Mouse (Mus musculus) adrenal gland, postnatal 4 days (tissue): ENCODE results near the gene Creld1. TPM values are rescaled to one million over a fixed set of nuclear protein-coding genes. Genes with fewer than 3 reads are reported as not detected.
A peak's percentile ranks its signal among the peaks of the same experiment; 100 is the strongest.

Experiments
- DNase-seq, 2 experiments: peaks; one replicate each; pipeline ENCODE4 v3.0.0; 2021 to 2022; ENCODE audit warnings: low spot score in 2 of 2, mixed read lengths in 2 of 2
- long read RNA-seq, 2 experiments: library from polyadenylated mRNA; stranded (forward); transcript quantifications; one replicate each; pipeline ENCODE4 v2.0.0; 2021
- total RNA-seq, 2 experiments: library from RNA; stranded (reverse); gene quantifications; 2 replicates each; pipeline ENCODE4 v1.2.3; 2021

Gene Creld1
- total RNA-seq = 10 to 100 TPM; 40.6 to 44.1 TPM
- long read RNA-seq, experiment 1, transcript Creld1-201 (10 exons, 2,306 nt) = major isoform, 20 of 24 reads
- long read RNA-seq, experiment 1, partial matches to known transcripts = 1 of 24 reads
- long read RNA-seq, experiment 1, other reads (novel, unspliced or antisense) = 2 of 24 reads
- long read RNA-seq, experiment 2, transcript Creld1-201 (10 exons, 2,306 nt) = major isoform, 18 of 33 reads
- long read RNA-seq, experiment 2, partial matches to known transcripts = 7 of 33 reads
- long read RNA-seq, experiment 2, other reads (novel, unspliced or antisense) = 3 of 33 reads

DNA sequence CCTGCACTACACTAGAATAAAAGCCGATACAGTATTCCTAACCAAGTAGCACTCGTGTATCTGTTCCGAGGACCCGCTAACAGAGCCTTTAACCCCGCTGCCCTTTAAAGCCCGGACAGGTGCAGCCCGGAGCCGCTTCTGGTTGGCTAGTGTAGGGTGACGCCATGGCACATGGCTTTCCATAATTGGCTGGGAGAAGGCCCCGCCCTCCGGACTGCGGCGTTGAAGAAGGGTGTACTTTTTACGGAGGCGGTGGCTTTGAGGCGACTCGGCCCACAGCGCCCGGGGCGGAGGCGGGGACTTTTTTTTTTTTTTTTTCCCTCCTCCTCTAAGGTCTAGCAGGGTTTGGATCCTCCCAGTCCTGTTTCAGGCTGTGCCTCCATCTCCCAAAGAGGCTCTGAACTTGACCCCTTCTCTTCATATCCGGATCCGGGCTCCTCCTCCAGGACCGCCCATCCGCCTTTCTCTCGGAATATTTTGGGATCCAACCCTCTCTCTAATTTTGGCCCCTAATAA is at the start of gene Creld1:
Gene Creld1, plus strand, starts transcription at position 198 of the 516 bp plus-strand sequence.
- peak; percentile 70 to 87 for DNase-seq

DNA sequence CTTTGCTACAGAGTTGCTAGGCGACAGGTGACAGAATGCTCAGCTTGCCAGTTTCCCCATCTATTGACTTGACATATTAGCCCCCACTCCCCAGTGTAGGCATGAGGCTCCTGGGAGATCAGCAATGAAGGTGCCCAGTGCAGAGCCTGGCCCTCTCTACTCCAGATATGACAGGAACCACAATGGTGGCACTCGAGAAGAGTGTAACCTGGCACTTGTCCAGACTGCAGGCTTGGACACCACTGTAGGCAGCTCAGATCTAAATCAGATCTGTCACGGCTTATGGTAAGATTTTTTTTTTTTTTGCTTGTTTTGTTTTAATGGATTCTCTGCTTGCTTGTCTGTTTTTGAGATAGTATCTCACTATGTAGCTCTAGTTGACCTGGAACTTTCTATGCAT is 49.4 kb upstream of the Creld1 start:
- no peak for DNase-seq

DNA sequence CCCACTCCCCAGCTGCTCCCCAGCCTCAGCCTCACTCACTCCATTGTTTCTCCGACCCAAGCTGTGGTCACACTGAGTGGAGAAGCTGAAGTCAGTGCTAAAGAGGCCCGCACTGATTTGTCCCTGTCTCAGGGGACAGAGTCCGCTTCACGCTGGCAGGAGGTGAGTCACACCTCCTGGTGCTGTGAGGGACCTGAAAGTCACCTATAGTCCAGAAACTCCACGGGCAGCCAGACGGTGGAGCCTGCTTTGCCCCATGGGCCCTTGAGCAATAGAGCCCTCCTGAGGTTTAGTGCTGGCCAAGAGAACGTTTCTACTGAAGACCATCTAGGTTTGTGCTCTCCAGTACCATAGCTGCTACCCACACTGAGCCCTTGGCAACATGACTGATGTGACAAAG is 48.4 kb upstream of the Creld1 start:
- DNase-seq = no peak

DNA sequence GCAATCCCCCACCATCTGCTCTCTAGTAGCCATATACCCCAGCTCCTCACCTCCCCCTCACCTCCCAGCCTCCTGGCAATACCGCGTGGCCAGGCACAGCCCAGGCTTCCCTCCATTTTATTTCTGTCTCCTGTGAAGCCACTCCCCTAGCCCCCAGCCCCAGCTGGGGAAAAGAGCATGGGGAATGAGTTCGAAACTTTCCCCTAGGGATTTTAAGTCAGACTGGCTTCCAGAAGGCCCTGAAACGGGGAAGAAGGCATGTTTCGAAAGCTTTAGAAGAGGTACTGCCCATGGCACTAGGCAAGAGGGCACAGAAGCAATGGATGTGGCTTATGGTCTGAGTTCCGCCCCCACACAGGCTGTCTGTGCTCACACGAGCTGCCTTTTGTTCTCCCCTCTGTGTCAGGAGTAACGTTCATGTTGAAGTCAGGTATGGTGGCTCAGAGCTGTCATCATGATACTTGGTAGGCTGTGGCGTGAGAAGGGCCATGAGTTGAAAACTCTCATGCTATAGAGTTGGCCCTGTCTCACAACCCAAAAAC is 47.4 kb upstream of the Creld1 start, which contains the start of gene Cidec:
Gene Cidec, minus strand, starts transcription at position 97 of the 542 bp plus-strand sequence.
- DNase-seq = no peak

DNA sequence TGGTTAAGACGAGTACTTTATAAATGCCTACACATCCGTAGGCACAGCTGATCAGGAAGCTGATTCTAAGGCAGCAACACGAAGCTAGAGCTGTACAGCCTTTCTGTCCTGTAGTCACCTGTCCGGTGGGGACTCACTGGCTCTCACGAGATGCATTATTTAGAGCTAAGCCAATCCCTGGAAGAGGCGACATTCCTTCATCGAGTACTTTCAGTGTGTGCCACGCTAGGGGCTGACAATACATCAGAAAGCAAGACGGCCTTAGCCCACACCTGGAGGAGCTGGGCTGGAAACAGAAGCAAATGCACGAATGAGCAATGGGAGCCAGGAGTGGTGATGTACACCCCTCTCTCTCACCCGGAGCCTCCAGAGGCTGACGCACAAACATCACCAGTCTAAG is 46.0 kb upstream of the Creld1 start:
- no peak for DNase-seq

DNA sequence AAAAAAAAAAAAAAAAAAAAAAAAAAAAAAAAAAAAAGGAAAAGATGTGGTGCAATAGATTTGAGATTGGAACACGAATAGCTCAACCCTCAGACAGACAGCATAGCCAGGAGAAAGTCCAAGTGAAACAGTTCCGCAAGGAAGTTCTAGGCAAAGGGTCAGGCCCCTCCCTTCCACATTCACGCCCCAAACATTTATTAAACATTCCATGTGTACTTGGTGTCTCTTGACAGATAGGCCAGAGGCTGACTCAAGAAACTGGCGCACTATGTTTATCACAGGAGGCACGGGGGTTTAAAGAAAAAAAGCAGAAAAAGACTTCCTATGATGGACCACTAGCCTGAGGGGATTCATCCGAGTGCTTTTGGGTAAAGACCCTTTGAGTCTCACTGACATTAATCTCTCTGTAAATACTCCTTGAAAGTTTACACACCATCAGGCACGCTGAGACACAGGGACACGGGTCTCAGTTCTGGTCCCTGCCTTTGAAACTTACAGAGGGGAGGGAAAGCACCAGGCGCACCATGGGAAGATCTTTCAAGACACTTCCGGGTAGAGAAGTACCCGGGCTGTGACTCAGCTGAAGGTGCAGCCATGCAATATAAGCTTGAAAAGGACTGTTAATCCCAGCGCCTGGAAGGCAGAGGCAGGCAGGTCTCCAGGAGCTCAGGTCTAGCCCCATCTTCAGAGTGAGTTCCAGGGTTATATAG is 44.2 kb upstream of the Creld1 start:
- DNase-seq = no peak

DNA sequence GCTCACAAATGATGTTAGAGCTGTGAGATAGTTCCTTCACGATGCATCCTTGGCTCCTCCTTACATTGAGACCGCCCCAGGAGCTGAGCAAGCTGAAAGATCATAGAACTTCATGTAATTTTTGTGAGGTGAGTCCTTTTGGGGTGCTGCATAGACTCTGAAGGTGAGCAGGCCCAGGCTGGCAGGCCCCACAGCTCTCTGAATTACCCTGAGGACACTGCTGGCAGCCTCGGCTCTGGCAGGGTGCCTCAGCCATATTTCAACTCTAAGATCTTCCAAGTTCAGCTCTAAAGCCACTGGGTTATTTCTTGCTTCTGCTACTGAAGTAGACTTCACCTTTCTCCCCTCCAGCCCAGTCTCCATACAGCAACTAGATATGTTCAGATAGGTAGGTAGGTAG is 42.4 kb upstream of the Creld1 start:
- no peak for DNase-seq

DNA sequence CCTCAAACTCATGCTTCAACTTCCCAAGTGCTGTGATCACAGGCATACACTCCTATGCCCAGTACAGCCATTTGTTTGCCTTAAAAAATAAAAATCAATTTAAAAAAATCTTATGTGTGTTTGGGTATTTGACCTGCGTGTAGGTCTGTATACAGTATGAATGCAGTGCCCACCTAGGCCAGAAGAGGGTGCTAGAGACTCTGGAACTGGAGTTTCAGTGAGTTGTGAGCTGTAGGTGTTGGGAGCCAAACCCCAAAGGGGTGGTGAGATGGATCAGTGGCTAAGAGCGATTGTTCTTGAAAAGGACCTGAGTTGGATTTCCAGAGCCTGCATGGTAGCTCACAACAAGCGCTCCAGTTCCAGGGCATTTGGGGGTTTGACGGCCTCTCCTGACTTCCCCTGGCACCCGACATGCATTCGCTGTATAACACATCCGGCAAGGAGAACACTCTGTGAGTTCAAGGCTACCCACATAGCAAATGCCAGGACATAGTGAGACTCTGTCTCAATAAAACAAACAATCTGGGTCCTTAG is 41.9 kb upstream of the Creld1 start:
- peak in 1 of 2 experiments; percentile 52 for DNase-seq

DNA sequence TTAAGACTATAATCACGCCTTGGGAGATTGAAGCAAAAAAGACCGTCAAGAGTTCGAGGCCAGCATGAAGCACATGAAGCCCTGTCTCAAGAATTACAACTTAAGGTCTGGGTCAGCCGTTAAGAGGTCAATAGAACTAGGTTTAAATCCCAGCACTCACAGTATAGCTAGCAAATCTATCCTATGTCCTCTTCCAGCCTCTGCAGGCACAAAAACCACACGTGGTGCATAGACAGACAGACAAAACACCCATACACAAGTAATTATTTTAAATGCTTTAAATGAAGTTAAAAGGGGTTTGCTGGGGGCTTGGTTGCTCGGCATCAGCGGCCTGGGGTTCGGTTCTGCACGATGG is 41.0 kb upstream of the Creld1 start:
- DNase-seq = no peak

DNA sequence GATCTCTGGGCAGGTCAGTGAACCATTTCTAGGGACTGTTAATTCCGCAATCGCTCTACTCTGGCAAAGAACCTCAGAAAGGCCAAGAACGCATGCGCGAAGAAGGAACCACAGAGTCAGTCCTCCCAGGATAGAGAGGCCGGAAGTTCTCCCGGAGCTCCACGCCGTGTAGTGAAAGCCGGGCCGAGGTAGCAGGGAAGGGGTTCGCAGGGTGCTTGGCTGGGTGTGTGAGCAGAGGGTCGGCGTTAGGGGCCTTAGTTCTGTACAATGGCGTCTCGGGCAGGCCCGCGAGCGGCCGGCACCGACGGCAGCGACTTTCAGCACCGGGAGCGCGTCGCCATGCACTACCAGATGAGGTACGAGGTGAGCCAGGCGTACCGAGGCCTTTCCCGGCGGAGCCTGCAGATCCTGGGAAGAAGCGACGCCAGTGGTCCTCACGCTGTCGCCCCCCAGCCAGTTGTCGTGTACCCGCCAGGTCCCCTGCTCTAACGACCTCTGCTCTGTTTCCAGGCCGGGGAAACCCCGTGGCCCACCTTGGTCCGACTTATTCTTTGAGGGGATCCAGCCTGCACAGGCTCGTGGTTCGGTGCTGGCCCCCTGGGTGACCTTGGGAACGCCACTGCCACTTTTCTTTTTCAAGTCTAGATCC is 40.5 kb upstream of the Creld1 start, which contains the start of gene Jagn1:
Gene Jagn1, plus strand, starts transcription at position 128 of the 649 bp plus-strand sequence.
- peak; percentile 86 to 90 for DNase-seq

DNA sequence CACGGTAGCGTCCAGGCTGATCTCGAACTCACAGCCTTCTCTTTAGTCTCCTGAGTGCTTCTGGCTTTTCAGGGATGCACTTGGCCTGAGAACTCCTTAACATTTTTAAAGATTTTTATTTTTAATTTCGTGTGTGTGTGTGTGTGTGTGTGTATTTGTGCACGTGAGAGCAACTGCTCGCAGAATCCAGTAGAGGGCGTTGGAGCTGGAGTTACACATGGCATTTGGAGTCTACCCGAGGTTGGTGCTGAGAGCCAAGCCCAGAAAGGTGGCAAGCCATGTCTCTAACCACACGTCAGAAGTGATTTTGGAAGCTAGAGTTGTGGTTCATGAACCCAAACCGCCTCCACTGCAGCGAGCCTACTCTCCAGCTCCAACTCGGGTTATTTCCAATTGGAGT is 40.0 kb upstream of the Creld1 start:
- DNase-seq = no peak

DNA sequence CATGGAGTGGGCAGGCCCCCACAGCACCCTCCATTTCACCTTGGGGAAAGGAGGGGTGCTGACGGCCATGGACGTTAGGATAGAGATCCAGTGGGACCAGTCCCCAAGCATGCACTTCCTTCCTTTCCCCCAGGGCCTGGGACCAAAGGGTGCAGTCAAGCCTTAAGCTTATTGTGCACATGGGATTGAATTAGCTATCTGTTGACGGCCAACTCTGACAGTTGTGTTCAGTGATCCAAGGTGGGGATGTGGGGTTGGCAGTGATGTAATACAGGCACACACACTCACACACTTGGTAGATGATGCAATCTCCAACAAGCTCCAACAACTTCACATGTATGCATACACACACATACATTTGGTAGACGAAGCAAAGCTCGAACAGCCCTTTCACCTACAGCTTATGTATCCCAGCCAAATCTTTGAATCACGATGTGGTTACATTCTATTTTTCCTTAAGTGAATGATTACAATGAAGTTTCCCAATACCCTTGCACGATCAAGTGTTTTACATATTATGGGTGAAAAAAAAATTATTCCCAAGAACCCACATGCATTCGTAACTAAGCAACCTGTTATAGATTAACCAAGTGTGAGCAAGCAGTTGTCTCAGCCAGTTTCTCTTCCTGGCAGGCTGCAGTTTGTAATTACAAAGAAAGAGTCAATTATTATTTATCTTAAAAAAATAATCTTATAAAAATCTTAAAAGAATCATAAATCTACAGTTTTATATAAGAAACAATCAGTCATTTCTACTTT is 38.7 kb upstream of the Creld1 start:
- DNase-seq = no peak

DNA sequence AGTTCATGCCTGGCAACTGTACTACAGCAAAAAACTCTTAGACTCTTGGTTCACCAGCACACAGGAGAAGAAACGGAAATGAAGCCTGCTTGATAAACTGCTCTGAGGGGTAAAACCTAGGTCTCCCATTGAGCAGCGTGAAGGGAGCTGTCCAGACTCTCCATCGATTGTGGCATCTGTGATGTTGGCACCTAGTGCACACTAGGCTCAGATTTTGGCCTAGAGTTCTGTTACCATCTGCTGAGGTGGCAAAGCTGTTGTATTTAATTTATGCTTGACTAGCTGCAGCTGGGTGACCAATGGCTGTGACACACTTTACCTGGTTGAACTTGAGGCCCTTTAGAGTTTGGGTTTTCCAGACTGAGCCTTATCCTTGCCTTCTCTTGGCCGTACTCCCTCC is 35.5 kb upstream of the Creld1 start:
- no peak for DNase-seq

DNA sequence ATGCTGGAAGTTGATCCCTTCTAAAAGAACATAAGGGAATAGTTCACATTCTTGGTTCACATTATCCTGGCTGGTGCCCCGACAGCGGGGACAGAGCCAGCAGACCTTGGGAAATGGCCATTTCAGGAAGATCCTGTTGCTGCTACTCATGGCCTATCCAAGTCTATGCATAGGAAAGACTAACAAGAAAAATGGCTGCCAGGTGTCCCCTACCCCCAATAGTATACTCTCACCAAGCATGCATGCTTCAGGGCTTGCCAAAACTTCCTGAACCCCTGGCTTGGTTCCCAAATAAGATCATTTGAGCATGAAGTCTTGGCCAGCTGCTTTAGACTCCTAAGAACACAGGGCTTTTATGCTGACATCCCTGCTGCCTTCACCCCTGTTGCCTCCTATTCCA is 31.3 kb upstream of the Creld1 start:
- DNase-seq = no peak

DNA sequence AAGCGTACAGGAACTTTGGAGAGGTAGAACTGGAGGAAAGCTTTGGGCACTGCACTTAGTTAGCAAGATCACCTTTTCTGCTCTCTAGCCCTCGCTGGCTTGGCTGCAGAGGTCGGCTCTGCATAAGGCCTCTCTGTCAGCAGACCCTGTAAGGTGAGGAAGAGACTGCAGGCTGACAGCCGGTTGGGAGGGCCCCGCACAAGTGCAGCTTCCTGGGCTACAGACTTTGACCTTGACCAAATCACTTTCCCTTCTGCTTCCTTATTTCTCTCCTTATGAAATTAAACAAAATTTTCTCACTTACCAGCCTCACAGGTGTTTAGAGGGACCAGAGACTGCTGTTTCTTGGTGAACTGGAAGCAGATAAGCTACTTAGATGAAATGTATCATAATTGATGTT is 28.1 kb upstream of the Creld1 start:
- DNase-seq = no peak

DNA sequence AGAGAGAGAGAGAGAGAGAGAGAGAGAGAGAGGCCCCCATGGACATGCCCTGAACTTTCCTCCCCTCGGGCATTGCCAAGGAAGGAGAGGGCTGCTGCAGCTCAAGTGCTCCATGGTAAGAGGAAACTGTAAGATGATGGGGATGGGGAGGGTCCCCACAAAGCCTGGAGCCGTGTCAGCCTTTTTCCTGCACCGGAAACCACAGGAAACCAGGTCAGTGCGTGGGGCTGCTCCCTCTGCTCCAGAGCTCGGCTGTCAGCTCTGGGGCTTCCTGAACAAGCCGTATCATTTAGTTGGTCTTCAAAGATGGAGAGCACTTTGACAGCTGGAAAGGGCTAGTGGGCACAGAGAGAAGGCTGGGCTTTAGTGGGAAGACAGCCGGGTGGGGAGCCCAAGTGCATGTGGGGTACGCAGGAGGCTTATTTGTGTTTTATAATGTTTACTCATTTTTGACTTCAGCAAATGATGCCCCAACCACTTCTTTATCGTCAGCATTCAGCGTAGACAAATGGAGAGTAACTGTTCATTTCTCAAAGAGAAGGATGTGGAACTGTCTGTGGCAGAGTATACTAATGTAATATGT is 25.1 kb upstream of the Creld1 start, which contains the start of gene Il17re:
Gene Il17re, plus strand, starts transcription at position 533 of the 583 bp plus-strand sequence.
- DNase-seq = no peak

DNA sequence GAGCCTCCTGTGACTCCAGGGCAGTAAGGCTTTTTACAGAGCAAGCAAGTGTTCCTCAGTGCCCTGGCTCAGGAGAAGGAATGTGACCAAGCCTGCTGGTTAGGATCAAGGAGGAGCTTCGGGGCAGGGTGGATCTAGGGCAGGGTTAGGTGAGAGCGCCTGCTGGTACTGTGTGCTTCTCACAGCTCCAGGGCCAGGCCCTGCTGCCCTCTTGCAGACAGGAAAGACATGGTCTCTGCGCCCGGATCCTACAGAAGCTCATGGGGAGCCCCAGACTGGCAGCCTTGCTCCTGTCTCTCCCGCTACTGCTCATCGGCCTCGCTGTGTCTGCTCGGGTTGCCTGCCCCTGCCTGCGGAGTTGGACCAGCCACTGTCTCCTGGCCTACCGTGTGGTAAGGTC is 24.5 kb upstream of the Creld1 start:
- DNase-seq = no peak

DNA sequence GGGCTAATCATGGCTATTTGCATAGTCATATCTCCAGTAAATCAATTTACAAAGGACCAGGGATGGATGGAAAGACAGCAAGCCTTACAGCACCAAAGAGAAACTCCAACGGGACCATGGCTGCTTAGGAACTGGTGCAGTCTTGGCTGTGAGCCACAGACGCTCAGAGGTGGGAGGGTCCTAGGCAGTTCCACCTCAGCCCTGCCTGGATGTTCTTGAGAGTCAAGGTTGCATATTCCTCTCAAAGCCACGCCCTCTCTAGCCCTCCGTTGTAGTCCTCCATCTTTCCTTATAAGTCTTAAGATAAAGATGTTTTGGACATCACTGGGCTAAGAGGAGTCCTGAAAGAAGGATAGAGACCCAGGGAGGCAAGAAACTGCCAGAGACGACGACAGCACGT is 19.1 kb upstream of the Creld1 start:
- no peak for DNase-seq

DNA sequence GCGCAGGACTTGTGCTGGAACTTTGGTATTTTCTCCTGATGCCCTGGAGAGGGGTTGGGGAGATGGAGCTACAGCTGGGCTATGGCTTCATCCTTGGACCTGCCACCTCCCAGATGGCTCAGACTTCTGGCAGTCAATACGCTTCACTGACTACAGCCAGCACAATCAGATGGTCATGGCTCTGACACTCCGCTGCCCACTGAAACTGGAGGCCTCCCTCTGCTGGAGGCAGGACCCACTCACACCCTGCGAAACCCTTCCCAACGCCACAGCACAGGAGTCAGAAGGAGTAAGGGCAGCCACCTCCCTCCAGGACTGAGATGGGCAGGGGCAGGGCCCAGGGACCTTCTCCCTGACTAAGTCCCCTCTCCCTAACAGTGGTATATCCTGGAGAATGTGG is 17.5 kb upstream of the Creld1 start:
- DNase-seq = no peak

DNA sequence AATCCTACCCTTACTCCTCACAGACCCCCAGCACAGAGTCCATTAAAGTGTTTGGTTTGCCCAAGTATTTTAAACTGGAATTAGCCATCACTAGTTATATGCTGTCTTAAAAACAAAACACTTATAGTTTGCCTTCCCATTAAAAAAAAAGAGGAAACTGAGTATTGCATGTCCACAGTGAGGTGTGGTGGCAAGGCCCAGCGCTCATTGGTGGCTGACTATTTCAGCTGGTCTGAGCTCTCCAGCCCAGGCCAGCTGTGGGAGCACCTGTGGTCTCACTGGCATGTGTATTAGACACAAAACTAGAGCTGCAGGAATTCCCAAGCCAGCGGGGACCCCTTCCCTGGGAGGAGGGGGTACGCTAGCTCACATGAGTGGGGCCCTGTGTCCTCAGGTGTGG is 14.6 kb upstream of the Creld1 start:
- DNase-seq = no peak
